Mouse (Mus musculus): ENCODE data around the gene Bzw1.
"Not testable (repeated sequence)": the region's sequence is repeated elsewhere in the genome, so short reads cannot be mapped to it uniquely, and the experiment has no call there.

The Bzw1 gene

DNA sequence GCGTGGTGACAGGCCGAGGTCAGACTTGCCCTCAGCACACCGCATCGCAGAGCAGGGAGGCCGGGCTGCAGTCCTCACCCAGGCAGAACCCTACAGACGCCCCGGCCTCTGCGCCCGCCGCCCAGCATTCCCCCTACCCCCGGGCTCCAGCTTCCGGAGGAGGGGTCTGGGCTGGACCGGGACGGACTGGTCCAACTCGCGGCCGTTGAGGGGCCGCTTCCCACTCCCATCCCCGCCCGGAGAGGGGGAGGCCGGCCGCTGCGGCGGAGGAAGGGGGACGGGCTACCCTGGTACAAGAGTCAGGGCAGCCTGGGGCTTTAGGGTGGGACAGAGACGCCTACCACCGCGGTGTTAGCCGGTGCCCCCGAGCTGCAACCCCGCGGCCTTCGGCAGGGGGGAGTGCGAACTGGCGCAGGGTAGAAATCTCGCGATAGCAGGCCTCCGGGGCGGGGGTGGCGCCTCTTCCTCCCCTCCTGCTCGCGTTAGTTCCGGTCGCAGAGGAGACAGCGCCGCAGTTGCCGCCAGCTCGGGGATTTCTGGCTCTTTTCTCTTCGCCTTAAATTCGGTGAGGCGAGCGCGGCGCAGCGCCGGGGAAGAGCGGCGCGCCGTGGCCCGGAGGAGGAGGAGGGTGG is at the start of gene Bzw1:
Gene Bzw1, plus strand, starts transcription at position 247 of the 632 bp plus-strand sequence.
- peak; percentile 88 for DNase-seq (ENCODE audit: low read depth, low spot score)

- no peak for DNase-seq (ENCODE audit: low read depth, low spot score)
Observed at GRCm38 (mm10) chr1:58343861-58344260, 48.8 kb upstream of the Bzw1 start.

DNA sequence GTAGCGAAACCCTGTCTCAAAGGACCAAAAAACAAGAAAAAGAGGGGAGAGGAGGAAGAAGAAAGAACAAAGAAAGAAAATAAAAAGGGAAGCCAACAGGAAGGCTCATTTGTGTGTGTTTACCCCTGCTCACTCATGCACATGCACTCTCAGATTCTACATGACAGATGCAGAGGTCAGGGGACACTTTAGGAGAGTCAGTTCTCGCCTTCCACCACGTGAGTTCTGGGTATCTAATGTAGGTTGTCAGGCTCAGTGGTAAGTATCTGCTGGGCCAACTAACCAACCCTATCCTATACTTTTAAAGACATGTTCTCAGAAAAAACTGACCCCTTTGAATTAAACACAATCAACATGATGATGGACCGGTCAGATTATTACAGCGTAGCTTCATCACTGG is 48.1 kb upstream of the Bzw1 start:
- DNase-seq (ENCODE audit: low read depth, low spot score) = no peak

DNA sequence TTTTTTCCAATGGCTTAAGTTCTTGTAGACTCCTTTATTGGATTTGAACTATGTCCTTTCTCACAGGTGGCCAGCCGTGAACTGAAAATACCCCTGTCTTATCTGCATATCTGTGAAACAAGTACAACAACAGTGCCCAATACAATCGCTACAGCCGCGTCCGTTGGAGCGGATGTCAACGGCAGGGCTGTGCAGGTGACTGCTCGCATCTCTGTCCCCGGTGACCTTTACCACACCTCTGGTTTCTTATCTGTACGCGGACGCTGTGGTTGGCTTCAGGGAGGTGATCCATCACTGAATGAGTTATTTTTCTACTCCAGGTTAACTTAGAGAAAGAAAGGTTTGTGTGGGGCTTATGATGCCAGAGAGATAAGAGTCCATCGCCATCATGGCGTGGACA is 46.5 kb upstream of the Bzw1 start:
- no peak for DNase-seq (ENCODE audit: low read depth, low spot score)

GRCm38 (mm10) chr1:58348712-58349111 is 44.0 kb upstream of the Bzw1 start:
- no peak for DNase-seq (ENCODE audit: low read depth, low spot score)

- DNase-seq (ENCODE audit: low read depth, low spot score) = no peak
Observed at GRCm38 (mm10) chr1:58353238-58353893, 39.3 kb upstream of the Bzw1 start.

DNA sequence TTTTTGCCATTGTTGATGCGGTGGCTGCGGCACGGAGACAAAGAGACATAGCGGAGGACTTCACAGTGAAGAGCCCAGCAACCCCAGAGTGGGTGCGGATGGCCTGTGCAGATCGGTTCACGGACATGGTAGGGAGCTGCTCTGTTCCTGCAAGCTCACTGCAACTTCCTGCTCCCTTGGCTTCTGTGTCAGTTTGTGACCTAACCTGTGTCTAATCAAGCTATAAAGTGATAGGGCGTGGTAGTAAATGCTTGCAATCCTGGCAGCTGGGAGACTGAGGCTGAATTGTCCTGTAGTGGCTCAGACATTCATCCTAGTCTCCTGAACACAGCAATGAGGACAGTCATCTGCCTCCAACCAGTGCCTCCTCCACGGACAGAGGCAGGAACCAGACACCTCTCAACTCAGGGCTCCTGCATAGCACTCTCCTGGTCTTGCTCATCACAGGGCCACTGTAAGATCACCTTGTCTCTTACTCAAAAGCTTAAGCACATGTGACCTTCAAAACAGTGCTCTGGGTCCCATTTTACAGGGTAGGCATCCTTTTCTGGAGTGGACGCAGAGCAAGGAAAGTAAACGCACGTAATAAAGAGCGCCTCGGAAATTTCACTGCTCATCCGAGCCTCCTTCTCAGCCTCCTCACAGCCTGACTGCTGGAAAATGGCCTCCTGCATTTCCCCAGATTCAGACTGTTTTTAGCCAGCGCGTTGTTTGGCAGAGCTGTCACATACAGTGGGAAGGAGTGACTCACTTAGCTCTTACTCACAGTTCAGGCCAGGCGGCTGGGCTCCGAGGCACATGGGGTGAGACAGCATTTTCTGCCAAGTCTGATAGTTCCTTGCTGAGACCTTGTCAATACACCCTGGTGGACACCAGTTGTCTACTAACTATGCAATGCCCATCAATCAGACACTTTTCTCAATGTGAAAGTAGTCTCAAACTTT is 33.5 kb upstream of the Bzw1 start:
- no peak for DNase-seq (ENCODE audit: low read depth, low spot score)

DNA sequence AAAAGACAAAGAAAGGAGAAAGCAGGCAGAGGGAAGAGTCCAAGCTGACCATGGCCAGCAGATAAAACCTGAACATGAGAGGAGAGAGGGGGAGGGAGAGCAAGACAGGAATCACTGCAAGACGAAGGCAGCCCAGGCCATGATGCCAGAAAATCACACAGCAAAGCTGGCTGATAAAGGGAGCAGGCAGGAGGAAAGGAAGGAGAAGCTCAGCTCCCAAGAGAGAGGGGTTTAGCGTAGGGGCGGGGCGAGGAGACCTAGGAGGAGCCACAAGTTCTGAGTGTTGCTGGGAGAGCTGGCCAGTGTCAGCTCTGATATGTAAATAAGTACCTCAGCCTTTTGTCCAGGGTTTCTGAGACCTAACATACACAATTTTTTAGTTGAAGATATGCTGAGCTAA is 30.4 kb upstream of the Bzw1 start:
- no peak for DNase-seq (ENCODE audit: low read depth, low spot score)

DNA sequence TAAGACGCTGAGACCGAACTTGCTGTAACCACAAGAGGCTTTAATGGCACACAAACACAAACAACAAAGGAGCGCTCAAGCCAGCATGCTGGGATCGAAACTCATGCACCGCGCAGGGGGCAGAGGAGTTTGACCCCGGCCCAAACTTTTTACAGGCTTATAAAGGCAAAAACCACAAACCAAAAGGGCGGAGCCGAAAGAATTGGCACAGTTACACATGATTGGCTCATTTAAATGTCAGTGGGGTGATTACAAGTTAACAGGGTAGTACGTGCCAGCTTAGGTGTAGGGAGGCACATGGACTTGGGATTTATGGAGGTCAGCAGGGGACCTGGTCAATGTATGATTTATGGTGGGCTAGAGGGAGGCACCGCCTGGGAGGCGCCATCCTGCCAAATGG is 28.1 kb upstream of the Bzw1 start:
- no peak for DNase-seq (ENCODE audit: low read depth, low spot score)

DNA sequence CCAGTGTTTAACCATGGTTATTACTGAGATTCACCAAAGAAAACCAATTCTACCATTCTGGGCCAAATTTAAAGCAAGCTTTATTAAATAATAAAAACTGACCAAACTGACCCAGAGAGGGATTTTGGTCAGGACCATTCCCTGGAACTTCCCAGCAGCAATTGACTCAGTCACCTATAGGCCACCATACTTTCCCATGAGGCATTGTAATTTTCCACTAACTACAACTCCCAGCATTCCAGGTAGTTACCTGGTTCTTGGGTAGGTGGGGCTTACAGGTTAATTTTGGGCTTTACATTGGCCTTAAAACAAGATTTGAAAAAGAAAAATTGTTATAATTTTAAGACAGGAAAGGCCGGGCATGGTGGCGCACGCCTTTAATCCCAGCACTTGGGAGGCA is 26.9 kb upstream of the Bzw1 start:
- DNase-seq (ENCODE audit: low read depth, low spot score) = no peak

GRCm38 (mm10) chr1:58366737-58367471 is 25.8 kb upstream of the Bzw1 start:
- DNase-seq (ENCODE audit: low read depth, low spot score) = no peak

- DNase-seq (ENCODE audit: low read depth, low spot score) = no peak
Observed at GRCm38 (mm10) chr1:58369716-58370115, 23.0 kb upstream of the Bzw1 start.

GRCm38 (mm10) chr1:58374266-58374665 is 18.4 kb upstream of the Bzw1 start:
- DNase-seq (ENCODE audit: low read depth, low spot score) = not testable (repeated sequence)

GRCm38 (mm10) chr1:58375574-58376147 is 17.0 kb upstream of the Bzw1 start:
- no peak for DNase-seq (ENCODE audit: low read depth, low spot score)

GRCm38 (mm10) chr1:58382586-58383281 is 10.0 kb upstream of the Bzw1 start:
- DNase-seq (ENCODE audit: low read depth, low spot score) = no peak

- no peak for DNase-seq (ENCODE audit: low read depth, low spot score)
Observed at GRCm38 (mm10) chr1:58391421-58392267, 1.1 kb upstream of the Bzw1 start.

DNA sequence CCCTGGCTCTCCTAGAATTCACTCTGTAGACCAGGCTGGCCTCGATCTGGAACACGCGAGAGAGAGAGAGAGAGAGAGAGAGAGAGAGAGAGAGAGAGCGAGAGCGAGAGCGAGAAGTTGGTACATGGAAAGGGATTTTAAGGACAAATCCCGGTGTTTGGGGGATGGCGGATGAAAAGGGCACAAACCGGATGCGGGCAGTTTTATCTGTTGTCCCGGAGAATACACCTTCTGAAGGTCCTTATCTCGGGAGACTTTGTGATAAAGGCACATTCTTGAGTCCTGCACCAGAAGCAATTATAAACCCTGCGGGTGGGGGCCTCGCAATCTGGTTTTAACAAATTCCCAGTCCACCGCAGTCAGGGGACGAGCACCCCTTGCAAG is 438 bp upstream of the Bzw1 start:
- no peak for DNase-seq (ENCODE audit: low read depth, low spot score)

- DNase-seq (ENCODE audit: low read depth, low spot score) = no peak
Observed at GRCm38 (mm10) chr1:58393284-58394195, 842 bp downstream of the Bzw1 start.

DNA sequence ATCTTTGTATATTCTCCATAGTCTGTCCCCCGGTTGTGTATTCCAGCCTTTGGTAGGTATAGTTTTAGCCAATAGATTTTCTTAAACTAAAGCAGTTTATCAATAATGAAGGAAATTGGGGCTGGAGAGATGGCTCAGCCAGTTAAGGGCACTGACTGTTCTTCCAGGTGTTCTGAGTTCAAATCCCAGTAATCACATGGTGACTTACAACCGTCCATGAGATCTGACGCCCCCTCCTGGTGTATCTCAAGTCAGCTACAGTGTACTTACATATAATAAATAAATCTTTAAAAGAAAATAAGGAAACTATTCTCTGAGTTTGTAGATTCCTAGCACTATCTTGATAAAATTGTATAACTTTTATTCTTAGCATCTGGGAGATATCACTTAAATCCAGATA is 2.6 kb downstream of the Bzw1 start:
- no peak for DNase-seq (ENCODE audit: low read depth, low spot score)

Measured in retina, postnatal 7 days (tissue).